Mouse (Mus musculus): ENCODE measurements around the gene Mdc1. TPM values are rescaled to one million over a fixed set of nuclear protein-coding genes. Genes with fewer than 3 reads are reported as not detected.
"Not testable (repeated sequence)": the region's sequence is repeated elsewhere in the genome, so short reads cannot be mapped to it uniquely, and the experiment has no call there.

Mdc1 gene
- polyA plus RNA-seq, 1 experiment from 2014 or later: 7.9 TPM

- H3K27ac ChIP-seq (replicated peaks): peak overlapping the region; percentile 96
- peak overlapping the region; percentile 70 for H3K4me3 ChIP-seq (replicated peaks)
- peak overlapping the region; percentile 71 for H3K4me2 ChIP-seq
- H3K9me3 ChIP-seq (replicated peaks): no peaks in the 10 kb centered on the region
- WGBS: 8% methylated on average over 24 of the region's 24 CpGs
- H3K36me3 ChIP-seq: peaks cover 49% of the 10 kb centered on the region
- peaks cover 44% of the 10 kb centered on the region for H3K4me1 ChIP-seq
- ATAC-seq (ENCODE audit: low FRiP score): peak; percentile 6; the same call in 1 of the 2 replicates
- H3K27me3 ChIP-seq (replicated peaks): no peaks in the 10 kb centered on the region
- H3K9ac ChIP-seq (replicated peaks): peak overlapping the region; percentile 96
Observed at GRCm38 (mm10) chr17:35836178-35836965, 4.9 kb upstream of the Mdc1 start.

- Histone ChIP-seq H3K27me3 (replicated peaks) (no peaks in the 10 kb centered on the region), H3K9me3 (replicated peaks) (no peaks in the 10 kb centered on the region), H3K36me3 (peaks cover 44% of the 10 kb centered on the region), H3K4me2 (peak overlapping the region; percentile 71), H3K27ac (replicated peaks) (peak overlapping the region; percentile 96), H3K4me3 (replicated peaks) (peak overlapping the region; percentile 70), H3K4me1 (peaks cover 47% of the 10 kb centered on the region), H3K9ac (replicated peaks) (peak overlapping the region; percentile 96)
- WGBS: 1% methylated on average over 25 of the region's 25 CpGs
- peak; percentile 51 for ATAC-seq (ENCODE audit: low FRiP score)
Observed at GRCm38 (mm10) chr17:35836991-35837422, 4.3 kb upstream of the Mdc1 start.

- peaks cover 39% of the 10 kb centered on the region for H3K36me3 ChIP-seq
- peaks cover 52% of the 10 kb centered on the region for H3K4me1 ChIP-seq
- under 1% methylated on average over 18 of the region's 18 CpGs for WGBS
- ATAC-seq (ENCODE audit: low FRiP score): peak; percentile 12; the same call in 1 of the 2 replicates
- peak overlapping the region; percentile 96 for H3K9ac ChIP-seq (replicated peaks)
- peak overlapping the region; percentile 70 for H3K4me3 ChIP-seq (replicated peaks)
- peak overlapping the region; percentile 71 for H3K4me2 ChIP-seq
- no peaks in the 10 kb centered on the region for H3K27me3 ChIP-seq (replicated peaks)
- peak overlapping the region; percentile 96 for H3K27ac ChIP-seq (replicated peaks)
- H3K9me3 ChIP-seq (replicated peaks): no peaks in the 10 kb centered on the region
Observed at GRCm38 (mm10) chr17:35837487-35837886, 3.8 kb upstream of the Mdc1 start.

- H3K4me1 ChIP-seq: peaks cover 51% of the 10 kb centered on the region
- WGBS: under 1% methylated on average over 29 of the region's 29 CpGs
Observed at GRCm38 (mm10) chr17:35838122-35838544, 3.2 kb upstream of the Mdc1 start, which contains the start of gene Tubb5. Gene Tubb5 (minus strand): TSS chr17:35838306.

GRCm38 (mm10) chr17:35838570-35838969, 2.7 kb upstream of the Mdc1 start:
- Histone ChIP-seq H3K9me3 (replicated peaks) (no peaks in the 10 kb centered on the region), H3K9ac (replicated peaks) (peak overlapping the region; percentile 36), H3K4me2 (peak overlapping the region; percentile 71), H3K27me3 (replicated peaks) (no peaks in the 10 kb centered on the region), H3K4me3 (replicated peaks) (peak overlapping the region; percentile 70), H3K4me1 (peaks cover 46% of the 10 kb centered on the region), H3K27ac (replicated peaks) (peak overlapping the region; percentile 96), H3K36me3 (peaks cover 28% of the 10 kb centered on the region)
- WGBS: 1% methylated on average over 5 of the region's 5 CpGs
- ATAC-seq (ENCODE audit: low FRiP score): no peak

More at GRCm38 (mm10) chr17:35838122-35838544, 3.2 kb upstream of the Mdc1 start, which contains the start of gene Tubb5:
- H3K9me3 ChIP-seq (replicated peaks): no peaks in the 10 kb centered on the region
- H3K27ac ChIP-seq (replicated peaks): peak within 1 kb of the TSS; percentile 96
- peak within 1 kb of the TSS; percentile 70 for H3K4me3 ChIP-seq (replicated peaks)
- no peaks in the 10 kb centered on the region for H3K27me3 ChIP-seq (replicated peaks)
- H3K4me2 ChIP-seq: peak within 1 kb of the TSS; percentile 71
- H3K9ac ChIP-seq (replicated peaks): peak within 1 kb of the TSS; percentile 96
- ATAC-seq (ENCODE audit: low FRiP score): peak; percentile 80
- H3K36me3 ChIP-seq: peaks cover 33% of the 10 kb centered on the region

- Histone ChIP-seq H3K4me3 (replicated peaks) (peak overlapping the region; percentile 70), H3K36me3 (peaks cover 24% of the 10 kb centered on the region), H3K9ac (replicated peaks) (peak overlapping the region; percentile 36), H3K4me1 (peaks cover 42% of the 10 kb centered on the region), H3K27ac (replicated peaks) (peak overlapping the region; percentile 96), H3K4me2 (peak overlapping the region; percentile 71)
- not testable (repeated sequence) for ATAC-seq (ENCODE audit: low FRiP score); H3K9me3 ChIP-seq (replicated peaks); H3K27me3 ChIP-seq (replicated peaks)
- 57% methylated on average over 3 of the region's 3 CpGs for WGBS
Observed at GRCm38 (mm10) chr17:35839002-35839401, 2.3 kb upstream of the Mdc1 start.

GRCm38 (mm10) chr17:35840561-35840960, 754 bp upstream of the Mdc1 start:
- Histone ChIP-seq H3K9me3 (replicated peaks) (no peaks in the 10 kb centered on the region), H3K4me2 (peak overlapping the region; percentile 52), H3K36me3 (peaks cover 15% of the 10 kb centered on the region), H3K9ac (replicated peaks) (no peak overlapping the region; the same call in 1 of the 2 replicates), H3K27ac (replicated peaks) (peak overlapping the region; percentile 85), H3K4me3 (replicated peaks) (peak overlapping the region; percentile 68), H3K27me3 (replicated peaks) (no peaks in the 10 kb centered on the region), H3K4me1 (peaks cover 26% of the 10 kb centered on the region)
- 55% methylated on average over 14 of the region's 14 CpGs for WGBS
- ATAC-seq (ENCODE audit: low FRiP score): no peak

GRCm38 (mm10) chr17:35842006-35842405, 691 bp downstream of the Mdc1 start:
- WGBS: 15% methylated on average over 11 of the region's 11 CpGs
- H3K9me3 ChIP-seq (replicated peaks): no peaks in the 10 kb centered on the region
- H3K4me3 ChIP-seq (replicated peaks): peak overlapping the region; percentile 68
- peaks cover 15% of the 10 kb centered on the region for H3K36me3 ChIP-seq
- peak overlapping the region; percentile 84 for H3K27ac ChIP-seq (replicated peaks)
- no peaks in the 10 kb centered on the region for H3K27me3 ChIP-seq (replicated peaks)
- ATAC-seq (ENCODE audit: low FRiP score): no peak
- H3K9ac ChIP-seq (replicated peaks): peak overlapping the region; percentile 66
- peak overlapping the region; percentile 71 for H3K4me2 ChIP-seq
- H3K4me1 ChIP-seq: peaks cover 18% of the 10 kb centered on the region

- no peak overlapping the region for H3K4me2 ChIP-seq
- H3K27me3 ChIP-seq (replicated peaks): no peaks in the 10 kb centered on the region
- H3K36me3 ChIP-seq: peaks cover 30% of the 10 kb centered on the region
- H3K9ac ChIP-seq (replicated peaks): no peak overlapping the region
- H3K9me3 ChIP-seq (replicated peaks): no peaks in the 10 kb centered on the region
- H3K27ac ChIP-seq (replicated peaks): no peak overlapping the region
- no peak overlapping the region for H3K4me3 ChIP-seq (replicated peaks)
- ATAC-seq (ENCODE audit: low FRiP score): no peak
- peaks cover 18% of the 10 kb centered on the region for H3K4me1 ChIP-seq
- 94% methylated on average over 3 of the region's 3 CpGs for WGBS
Observed at GRCm38 (mm10) chr17:35843514-35843913, 2.2 kb downstream of the Mdc1 start.

GRCm38 (mm10) chr17:35848112-35848511, 6.8 kb downstream of the Mdc1 start:
- Histone ChIP-seq H3K36me3 (peaks cover 73% of the 10 kb centered on the region), H3K9ac (replicated peaks) (no peak overlapping the region), H3K4me3 (replicated peaks) (no peak overlapping the region), H3K9me3 (replicated peaks) (no peaks in the 10 kb centered on the region), H3K4me2 (no peak overlapping the region), H3K27ac (replicated peaks) (no peak overlapping the region), H3K4me1 (no peaks in the 10 kb centered on the region), H3K27me3 (replicated peaks) (no peaks in the 10 kb centered on the region)
- ATAC-seq (ENCODE audit: low FRiP score): no peak
- WGBS: 55% methylated on average over 1 of the region's 1 CpGs

GRCm38 (mm10) chr17:35850974-35851373, 9.7 kb downstream of the Mdc1 start:
- 95% methylated on average over 3 of the region's 3 CpGs for WGBS
- H3K9me3 ChIP-seq (replicated peaks): no peaks in the 10 kb centered on the region
- no peak overlapping the region for H3K9ac ChIP-seq (replicated peaks)
- H3K4me2 ChIP-seq: no peak overlapping the region
- no peaks in the 10 kb centered on the region for H3K27me3 ChIP-seq (replicated peaks)
- H3K4me3 ChIP-seq (replicated peaks): no peak overlapping the region
- H3K4me1 ChIP-seq: no peaks in the 10 kb centered on the region
- no peak overlapping the region for H3K27ac ChIP-seq (replicated peaks)
- no peak for ATAC-seq (ENCODE audit: low FRiP score)
- peaks cover 74% of the 10 kb centered on the region for H3K36me3 ChIP-seq

- H3K4me2 ChIP-seq: no peak overlapping the region
- H3K9ac ChIP-seq (replicated peaks): no peak overlapping the region
- WGBS: 89% methylated on average over 1 of the region's 1 CpGs
- peaks cover 24% of the 10 kb centered on the region for H3K36me3 ChIP-seq
- no peak for ATAC-seq (ENCODE audit: low FRiP score)
- H3K4me3 ChIP-seq (replicated peaks): no peak overlapping the region
- H3K27ac ChIP-seq (replicated peaks): no peak overlapping the region
- H3K4me1 ChIP-seq: peaks cover 19% of the 10 kb centered on the region
- H3K9me3 ChIP-seq (replicated peaks): no peaks in the 10 kb centered on the region
- no peaks in the 10 kb centered on the region for H3K27me3 ChIP-seq (replicated peaks)
Observed at GRCm38 (mm10) chr17:35859371-35859770, 18.1 kb downstream of the Mdc1 start.
